Mouse (Mus musculus) limb, embryonic 14.5 days (tissue): ENCODE results near the gene Arhgef12. TPM values are rescaled to one million over a fixed set of nuclear protein-coding genes. Genes with fewer than 3 reads are reported as not detected.

Experiments
- ATAC-seq: fragments of 200-750 bp; cut with Nextera tagmentation; 2 replicates; pipeline ENCODE4 v1.8.0; 2017; ENCODE audit warnings: low read depth, moderate number of reproducible peaks, moderate TSS enrichment; ENCODE audit not compliant: low FRiP score
- DNase-seq: peaks from one replicate; pipeline ENCODE4 v3.0.0-alpha.2; 2015; ENCODE audit warnings: low spot score
- H3K27ac ChIP-seq: fragments of 300-500 bp; sonication (generic); replicated peaks from 2 replicates; pipeline ENCODE4 v1.5.1; 2014; ENCODE audit warnings: low read depth, mild to moderate bottlenecking, low read length, moderate library complexity, mixed read lengths
- H3K27me3 ChIP-seq: fragments of 300-500 bp; sonication (generic); 2 replicates; pipeline ENCODE4 v1.6.1; 2014; ENCODE audit warnings: low read length, mixed read lengths; ENCODE audit not compliant: control insufficient read depth, insufficient read depth
- H3K36me3 ChIP-seq: fragments of 300-500 bp; sonication (generic); 2 replicates; pipeline ENCODE4 v1.6.1; 2014; ENCODE audit warnings: mild to moderate bottlenecking, low read length, moderate library complexity, mixed read lengths; ENCODE audit not compliant: control insufficient read depth, insufficient read depth
- H3K4me1 ChIP-seq: fragments of 300-500 bp; sonication (generic); 2 replicates; pipeline ENCODE4 v1.6.1; 2014; ENCODE audit warnings: antibody characterized with exemption, low read length, mixed read lengths; ENCODE audit not compliant: control insufficient read depth, insufficient read depth
- H3K4me2 ChIP-seq: fragments of 300-500 bp; sonication (generic); replicated peaks from 2 replicates; pipeline ENCODE4 v1.6.1; 2014; ENCODE audit warnings: low read depth, mild to moderate bottlenecking, low read length, moderate library complexity; ENCODE audit not compliant: severe bottlenecking
- H3K4me3 ChIP-seq: fragments of 300-500 bp; sonication (generic); replicated peaks from 2 replicates; pipeline ENCODE4 v1.5.1; 2014; ENCODE audit warnings: low read length
- H3K9ac ChIP-seq: fragments of 300-500 bp; sonication (generic); 2 replicates; pipeline ENCODE4 v1.6.1; 2014; ENCODE audit warnings: mild to moderate bottlenecking, low read depth, low read length, moderate library complexity; ENCODE audit not compliant: severe bottlenecking
- H3K9me3 ChIP-seq: fragments of 300-500 bp; sonication (generic); 2 replicates; pipeline ENCODE4 v1.6.1; 2016; ENCODE audit warnings: low read length; ENCODE audit not compliant: control insufficient read depth
- POLR2A ChIP-seq: fragments of 200-500 bp; IDR thresholded peaks from 2 replicates; pipeline ENCODE4 v1.8.0; 2012; ENCODE audit warnings: inconsistent platforms, mild to moderate bottlenecking, moderate library complexity, borderline replicate concordance; ENCODE audit not compliant: insufficient read depth, insufficient read length; ENCODE audit errors: extremely low read depth
- WGBS: fragments of 180-500 bp; shearing (Covaris S2); extraction: QIAGEN DNeasy Blood & Tissue Kit; methylation state at CpG from one replicate; pipeline ENCODE4 v1.1.7; 2014; 5-methylcytosine and 5-hydroxymethylcytosine counted together
- polyA plus RNA-seq, 2 experiments: library from polyadenylated mRNA; depleted of rRNA in 1 of 2; stranded (reverse) in 1 of 2; unstranded in 1 of 2; fragments of >200 nt; fragmentation: Nextera tagmentation in 1 of 2; extraction: Ambion mirVana in 1 of 2; gene quantifications; 2 replicates each; pipeline versions ENCODE4 v1.2.1 to v1.2.3; 2012 to 2014

Gene Arhgef12
- polyA plus RNA-seq, 2 experiments: 15.7 to 26.1 TPM

- 63% methylated on average over 3 of the region's 3 CpGs for WGBS
- no peaks in the 10 kb centered on the region for H3K27me3 ChIP-seq
- no peak overlapping the region for H3K9ac ChIP-seq
- H3K27ac ChIP-seq: no peak overlapping the region
- ATAC-seq: no peak
- no peak overlapping the region for H3K4me3 ChIP-seq
- no peak for DNase-seq
- no peak overlapping the region for H3K4me2 ChIP-seq
- 0 out of 2 replicates have a peak, but pooled peaks cover 6% of the 10 kb centered on the region for H3K4me1 ChIP-seq
- no peaks in the 10 kb centered on the region for H3K9me3 ChIP-seq
- no peak for TF ChIP-seq POLR2A
- no peaks in the 10 kb centered on the region for H3K36me3 ChIP-seq
These were observed 13.2 kb downstream of the Arhgef12 start for GRCm38 (mm10) chr9:43093803-43094202.

- H3K4me2 ChIP-seq: no peak overlapping the region
- DNase-seq (no peak), ATAC-seq (no peak)
- no peak overlapping the region for H3K4me3 ChIP-seq
- H3K36me3 ChIP-seq: no peaks in the 10 kb centered on the region
- TF ChIP-seq POLR2A: no peak
- H3K9ac ChIP-seq: no peak overlapping the region
- peaks cover 15% of the 10 kb centered on the region for H3K4me1 ChIP-seq
- H3K27ac ChIP-seq: no peak overlapping the region
- H3K27me3 ChIP-seq: no peaks in the 10 kb centered on the region
- 89% methylated on average over 1 of the region's 1 CpGs for WGBS
- no peaks in the 10 kb centered on the region for H3K9me3 ChIP-seq
These were observed 21.3 kb downstream of the Arhgef12 start for GRCm38 (mm10) chr9:43085686-43086285.

GRCm38 (mm10) chr9:43084496-43085362 lies 22.3 kb downstream of the Arhgef12 start:
- TF ChIP-seq POLR2A: no peak
- H3K9ac ChIP-seq: no peak overlapping the region
- H3K4me1 ChIP-seq: peaks cover 20% of the 10 kb centered on the region
- ATAC-seq: no peak
- no peaks in the 10 kb centered on the region for H3K36me3 ChIP-seq
- 65% methylated on average over 7 of the region's 7 CpGs for WGBS
- H3K4me2 ChIP-seq: no peak overlapping the region
- no peak for DNase-seq
- H3K27me3 ChIP-seq: no peaks in the 10 kb centered on the region
- no peak overlapping the region for H3K4me3 ChIP-seq
- no peak overlapping the region for H3K27ac ChIP-seq
- H3K9me3 ChIP-seq: no peaks in the 10 kb centered on the region

- no peak for ATAC-seq
- Histone ChIP-seq H3K9ac (no peak overlapping the region), H3K4me2 (no peak overlapping the region), H3K9me3 (no peaks in the 10 kb centered on the region), H3K27me3 (no peaks in the 10 kb centered on the region), H3K36me3 (no peaks in the 10 kb centered on the region), H3K4me3 (no peak overlapping the region), H3K27ac (no peak overlapping the region), H3K4me1 (peaks cover 20% of the 10 kb centered on the region)
- DNase-seq: no peak
- no peak for TF ChIP-seq POLR2A
- WGBS: 51% methylated on average over 7 of the region's 7 CpGs
These were observed 23.5 kb downstream of the Arhgef12 start for GRCm38 (mm10) chr9:43083441-43084055.

- Histone ChIP-seq H3K27ac (no peak overlapping the region), H3K4me3 (no peak overlapping the region), H3K9ac (no peak overlapping the region), H3K4me2 (no peak overlapping the region), H3K27me3 (no peaks in the 10 kb centered on the region), H3K4me1 (peaks cover 6% of the 10 kb centered on the region; the same call in 1 of the 2 replicates), H3K36me3 (no peaks in the 10 kb centered on the region), H3K9me3 (no peaks in the 10 kb centered on the region)
- 89% methylated on average over 3 of the region's 3 CpGs for WGBS
- ATAC-seq (no peak), DNase-seq (no peak)
- no peak for TF ChIP-seq POLR2A
These were observed 28.3 kb downstream of the Arhgef12 start for GRCm38 (mm10) chr9:43078711-43079110.
